Mouse (Mus musculus) embryonic fibroblast, embryonic 13.5 days (primary cell): ENCODE results near the gene Guca1b.

Source experiments
- CTCF ChIP-seq: IDR thresholded peaks from 2 replicates; pipeline ENCODE4 v1.5.1; 2011; ENCODE audit warnings: mild to moderate bottlenecking, control low read depth, low read length, moderate library complexity, borderline replicate concordance; ENCODE audit not compliant: insufficient read depth
- POLR2A ChIP-seq: IDR thresholded peaks from 2 replicates; pipeline ENCODE4 v1.6.1; 2011; ENCODE audit warnings: low read depth, mild to moderate bottlenecking, control low read depth, low read length, moderate library complexity

DNA sequence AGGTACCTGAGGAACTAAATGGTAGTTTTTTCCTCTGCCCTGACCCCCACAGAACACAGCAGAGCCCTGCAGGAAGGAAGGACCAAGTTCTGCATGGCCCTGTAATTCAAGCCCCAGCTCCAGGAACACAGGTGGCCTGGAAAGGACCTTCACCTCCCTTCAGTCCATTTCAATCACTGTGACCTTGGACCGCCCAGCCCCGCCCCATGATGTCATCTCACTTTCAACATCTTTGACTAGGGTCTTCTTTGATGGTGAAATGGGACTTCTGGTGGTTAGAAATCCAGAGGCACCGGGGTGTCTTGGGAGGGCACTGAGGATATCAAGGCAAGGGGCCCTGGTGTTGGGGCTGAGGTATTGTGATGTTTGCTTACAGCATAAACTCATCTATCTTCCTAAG is 36.4 kb downstream of the Guca1b start:
- TF ChIP-seq CTCF (no peak), POLR2A (no peak)
